Mouse (Mus musculus) bone marrow, adult 2 months (tissue): ENCODE measurements around the gene Selenom.

ENCODE experiments used
- CTCF ChIP-seq: fragments of 200-500 bp; IDR thresholded peaks from 2 replicates; pipeline ENCODE4 v1.5.1; 2011; ENCODE audit warnings: low read length, control low read depth; ENCODE audit not compliant: control insufficient read depth, insufficient read depth
- POLR2A ChIP-seq: fragments of 200-500 bp; IDR thresholded peaks from 2 replicates; pipeline ENCODE4 v1.6.1; 2011; ENCODE audit warnings: low read depth, mild to moderate bottlenecking, control low read depth, low read length, borderline replicate concordance; ENCODE audit not compliant: control insufficient read depth

DNA sequence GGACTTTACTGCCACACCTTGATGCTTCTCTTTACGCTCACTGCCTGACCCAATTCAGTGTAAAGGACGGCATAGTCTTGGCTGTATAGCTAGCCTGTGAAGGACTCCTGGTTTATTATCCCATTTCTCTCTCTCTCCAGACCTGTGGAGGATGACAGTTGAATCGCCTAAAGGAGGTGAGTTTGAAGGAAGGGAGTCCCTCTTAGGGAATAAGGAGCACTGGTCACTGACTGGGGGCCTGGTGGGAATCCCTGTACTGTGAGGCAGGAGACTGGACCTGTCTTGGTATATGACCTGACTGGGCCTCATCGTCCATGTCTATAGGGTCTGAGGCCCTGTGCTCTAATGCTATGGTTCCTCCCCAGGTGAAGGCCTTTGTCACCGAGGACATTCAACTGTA is 1.6 kb downstream of the Selenom start:
- TF ChIP-seq CTCF = no peak
- no peak for TF ChIP-seq POLR2A
